Mouse (Mus musculus) mature B cell (primary cell): ENCODE measurements around the gene Myo5a.

ENCODE experiments used
- in situ Hi-C: fragments of 300-500 bp; cut with MboI; formaldehyde crosslinking; loops from 2 replicates; pipeline ENCODE4 v1.14.3; 2019

Myo5a gene

DNA sequence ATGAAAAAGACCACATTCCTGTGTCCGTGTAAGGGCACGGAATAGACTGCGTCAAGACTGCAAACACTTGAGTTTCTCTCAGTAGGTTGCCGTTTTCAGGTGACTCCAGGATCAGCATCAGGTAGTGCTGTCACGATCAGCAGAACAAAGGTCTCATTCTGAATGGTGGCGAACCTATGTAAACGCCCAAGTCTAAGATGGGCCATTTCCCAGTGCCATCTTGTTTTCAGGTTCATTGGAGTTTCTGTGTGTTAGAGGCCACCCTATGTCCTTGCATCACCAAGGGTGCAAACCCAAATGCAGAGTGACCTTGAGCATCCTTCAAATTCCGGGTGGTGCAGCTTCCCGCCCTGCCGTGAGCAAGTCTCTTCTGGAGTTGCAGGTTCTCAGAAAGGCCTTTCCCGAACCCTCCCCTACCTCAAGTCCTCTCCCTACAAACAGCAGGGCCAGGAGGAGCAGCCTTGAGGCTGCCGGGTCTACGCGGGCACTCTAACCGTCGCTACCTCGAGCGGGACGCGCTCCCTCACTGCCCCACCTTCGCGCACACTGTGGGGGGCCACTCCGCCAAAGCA lies at the start of gene Myo5a:
TSS of gene Myo5a (plus strand) at position 559 of the 572 bp plus-strand sequence.
- in situ Hi-C loops: no loop called here

DNA sequence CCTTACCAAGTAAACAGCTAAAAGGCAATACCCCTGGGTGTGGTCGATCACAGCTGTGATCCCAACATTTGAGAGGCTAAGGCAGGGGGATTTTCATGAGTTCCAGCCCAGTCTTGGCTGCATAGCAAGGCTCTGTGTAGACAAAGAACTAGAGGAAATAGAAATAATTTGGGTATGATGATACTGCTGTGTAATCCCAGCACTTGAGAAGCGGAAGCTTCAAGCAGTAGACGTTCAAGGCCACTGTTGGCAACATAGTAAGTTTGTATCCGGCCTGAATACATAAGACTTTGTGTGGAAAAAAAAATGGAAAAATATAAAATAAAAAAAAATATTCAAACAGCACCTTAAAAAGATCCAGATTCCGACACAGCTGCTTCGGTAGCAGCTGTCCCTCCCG lies 48.3 kb upstream of the Myo5a start:
- in situ Hi-C loops: loop anchor here (25.0 kb wide), 1 partner anchor 110 kb away; no protein-coding TSS in a partner anchor

DNA sequence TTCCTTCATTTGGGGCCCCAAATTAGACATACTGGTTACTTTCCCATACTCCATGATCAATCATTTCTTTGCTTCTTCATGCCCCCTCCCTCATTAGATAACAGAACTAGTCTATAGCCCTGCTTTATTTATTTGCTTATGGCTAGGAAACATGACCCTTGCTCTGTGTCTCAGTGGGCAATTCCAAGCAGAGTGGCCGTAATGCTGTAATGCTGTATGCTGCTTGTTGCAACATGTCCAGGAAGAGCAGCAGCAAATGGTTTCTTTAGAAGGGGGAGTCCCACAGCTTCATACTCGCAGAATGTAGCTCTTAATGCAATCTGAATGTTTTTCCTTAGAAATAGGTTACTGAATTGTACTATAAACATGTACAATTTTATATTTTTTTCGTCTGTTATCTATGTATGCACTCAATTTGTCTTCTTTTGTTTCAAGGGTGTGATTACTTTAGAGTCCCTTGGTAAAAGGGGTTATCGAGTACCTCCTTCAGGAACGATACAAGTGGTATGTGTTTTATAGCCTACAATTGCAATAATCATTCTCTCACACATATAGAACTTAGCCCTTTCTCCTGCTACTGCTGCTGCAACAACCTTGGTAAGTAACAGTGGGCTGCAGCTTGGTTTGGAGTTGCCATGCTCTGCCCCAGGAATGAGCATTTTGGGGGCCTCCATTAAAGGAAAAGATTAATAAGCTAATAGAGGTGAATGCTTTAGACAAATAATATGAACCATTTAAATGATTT lies 47.5 kb upstream of the Myo5a start:
- in situ Hi-C loops: loop anchor here (25.0 kb wide), 1 partner anchor 111 kb away; no protein-coding TSS in a partner anchor

DNA sequence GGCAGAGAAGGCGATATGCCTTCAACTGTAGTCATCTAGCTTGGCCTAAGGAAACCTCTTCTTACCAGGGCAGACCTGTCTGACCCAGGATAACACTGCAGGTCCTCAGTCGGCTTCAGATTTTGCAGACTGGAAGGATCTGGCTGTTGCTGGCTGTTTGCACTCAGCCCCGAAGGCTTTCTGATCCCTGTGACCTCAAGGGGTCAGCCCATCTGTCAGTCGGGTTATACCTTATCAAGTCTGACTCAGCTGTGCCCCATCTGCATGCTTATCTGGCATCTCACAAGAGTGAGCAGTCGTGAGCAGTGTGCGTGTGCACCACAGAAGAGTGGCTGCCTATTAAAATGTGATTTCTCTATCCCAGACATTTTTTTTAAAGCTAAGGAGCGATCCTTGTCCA lies 46.7 kb upstream of the Myo5a start:
- in situ Hi-C loops: loop anchor here (25.0 kb wide), 1 partner anchor 112 kb away; no protein-coding TSS in a partner anchor

DNA sequence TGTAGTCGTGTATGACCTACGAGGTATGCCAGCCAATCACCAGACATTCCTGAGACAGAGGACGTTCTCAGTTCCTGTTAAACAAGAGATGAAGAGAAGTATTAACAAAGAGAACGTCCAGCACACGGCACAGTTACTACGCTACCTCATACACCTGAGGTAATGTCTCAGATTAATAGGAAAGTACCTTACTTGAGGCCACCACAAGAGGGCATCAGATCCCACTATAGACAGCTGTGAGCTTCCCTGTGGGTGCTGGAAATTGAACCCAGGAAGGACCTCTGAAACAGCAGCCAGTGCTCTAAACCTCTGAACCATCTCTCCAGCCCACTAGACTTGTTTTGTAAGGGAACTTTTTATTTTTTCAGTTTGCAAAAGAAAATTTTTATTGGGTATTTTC lies 45.1 kb upstream of the Myo5a start:
- in situ Hi-C loops: no loop called here

DNA sequence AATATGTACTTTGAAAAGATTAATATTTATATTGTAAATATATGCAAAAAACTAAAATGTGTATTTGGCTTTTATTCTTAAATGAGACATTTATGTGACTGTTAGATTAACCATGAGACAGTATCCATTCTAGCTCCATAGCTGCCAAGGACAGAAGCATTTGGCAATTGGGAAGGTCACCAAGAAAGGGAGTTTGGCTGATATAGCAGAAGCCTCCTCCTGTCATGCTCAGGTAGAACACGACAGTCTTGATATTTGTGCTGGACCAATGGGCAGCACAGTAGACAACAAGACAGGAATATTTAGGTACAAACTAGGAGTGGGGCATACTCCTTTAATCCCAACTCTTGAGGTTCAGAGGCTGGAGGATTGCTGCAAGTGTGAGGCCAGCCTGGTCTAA lies 38.4 kb upstream of the Myo5a start:
- in situ Hi-C loops: no loop called here

DNA sequence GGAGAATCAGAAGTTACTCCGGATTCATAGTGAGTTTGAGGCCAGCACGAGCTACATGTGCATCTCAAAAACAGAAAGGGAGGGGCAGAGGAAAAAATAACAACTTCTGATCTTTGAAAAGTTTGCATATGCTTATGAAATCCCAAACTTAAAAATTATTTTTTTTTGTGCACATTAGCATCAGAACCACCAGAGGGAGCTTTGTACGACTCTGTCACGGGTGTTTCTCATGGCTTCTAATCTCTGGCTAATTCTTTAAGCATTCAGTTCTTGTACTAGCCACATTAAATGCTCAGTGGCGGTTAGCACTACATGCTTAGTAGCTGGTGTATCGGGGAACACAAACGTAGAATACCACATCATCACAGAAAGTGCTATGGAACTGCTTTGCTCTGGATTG lies 37.7 kb upstream of the Myo5a start:
- in situ Hi-C loops: no loop called here

DNA sequence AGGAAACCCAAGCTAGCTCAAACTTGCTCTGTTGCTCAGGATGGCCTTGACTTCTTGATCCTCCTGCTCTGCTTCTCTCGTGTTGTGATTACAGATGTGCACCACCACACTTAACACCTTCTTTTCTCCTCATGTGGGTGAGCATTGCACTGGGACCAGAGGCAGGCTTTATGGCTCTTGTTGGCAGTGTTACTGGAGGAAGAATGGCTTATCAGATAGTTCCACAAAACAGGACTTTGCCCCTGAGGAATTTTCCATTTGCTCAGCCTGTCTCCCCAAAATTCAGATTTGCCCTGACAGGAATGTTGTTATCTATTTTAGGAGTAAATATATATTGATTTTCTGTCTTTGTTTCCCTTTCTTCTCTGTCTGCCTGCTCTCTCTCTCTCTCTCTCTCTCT lies 36.1 kb upstream of the Myo5a start:
- in situ Hi-C loops: no loop called here

DNA sequence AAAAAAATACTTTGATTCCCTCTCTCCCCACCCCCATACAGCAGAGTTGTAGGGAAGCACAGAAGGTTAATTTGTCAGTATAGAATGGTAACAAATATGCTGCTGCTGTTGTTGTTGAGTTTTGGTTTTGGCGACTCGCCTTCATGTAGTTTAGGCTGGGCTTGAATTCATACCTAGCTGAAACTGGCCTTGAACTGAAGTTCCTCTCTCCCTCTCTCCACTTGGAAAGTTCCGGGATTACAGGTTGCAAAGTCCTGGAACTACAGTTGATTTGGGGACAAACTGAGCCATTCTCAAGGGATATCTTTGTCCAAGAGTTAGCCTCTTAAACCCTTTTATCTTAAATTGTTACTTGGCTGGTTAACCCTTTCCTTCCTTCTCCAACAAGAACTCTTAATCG lies 34.9 kb upstream of the Myo5a start:
- in situ Hi-C loops: no loop called here

DNA sequence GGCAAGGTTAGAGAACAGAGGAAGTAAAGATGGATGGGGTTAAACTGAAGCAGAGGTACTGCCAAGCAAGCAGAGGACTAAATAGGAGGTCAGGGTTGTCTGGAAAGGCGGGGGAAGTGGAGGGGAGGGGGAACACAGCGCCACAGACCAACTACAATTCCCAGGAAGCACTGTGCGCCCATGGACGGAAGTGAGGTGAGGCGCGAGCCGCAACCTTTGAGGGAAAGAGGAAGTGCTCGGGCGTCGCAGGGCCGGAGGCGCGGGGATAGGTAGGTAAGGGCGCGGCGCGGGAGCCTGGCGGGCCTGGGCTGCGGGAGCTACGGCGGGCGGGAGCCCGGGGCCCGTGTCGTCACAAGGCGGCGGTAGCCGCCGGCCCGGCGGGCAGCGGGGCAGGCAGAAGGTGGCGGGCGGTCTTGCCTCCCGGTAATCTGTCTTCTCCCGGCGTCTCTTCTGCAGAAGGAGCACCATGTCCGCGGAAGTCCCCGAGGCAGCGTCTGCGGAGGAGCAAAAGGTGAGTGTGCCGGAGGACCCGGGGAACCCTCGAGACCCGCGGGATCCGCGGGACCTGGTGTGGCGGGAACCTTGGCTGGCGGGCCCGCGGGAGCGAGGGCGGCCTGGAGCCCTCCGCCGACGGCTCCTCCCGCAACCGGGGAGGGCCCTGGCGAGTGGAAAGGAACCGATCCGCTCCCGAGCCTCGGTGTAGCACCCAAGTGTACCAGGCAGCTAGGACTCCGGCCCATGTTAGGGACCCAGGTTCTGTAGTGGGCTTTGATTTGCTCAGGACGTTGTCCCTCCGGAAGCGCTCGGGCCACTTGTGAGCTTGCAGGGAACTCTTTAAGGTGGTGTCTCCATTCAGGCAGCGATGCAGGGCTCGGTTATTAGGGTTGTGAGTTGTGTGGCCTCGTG lies 33.1 kb upstream of the Myo5a start, which contains the start of gene Arpp19:
TSS of gene Arpp19 (plus strand) at position 164 of the 906 bp plus-strand sequence.
- in situ Hi-C loops: no loop called here

DNA sequence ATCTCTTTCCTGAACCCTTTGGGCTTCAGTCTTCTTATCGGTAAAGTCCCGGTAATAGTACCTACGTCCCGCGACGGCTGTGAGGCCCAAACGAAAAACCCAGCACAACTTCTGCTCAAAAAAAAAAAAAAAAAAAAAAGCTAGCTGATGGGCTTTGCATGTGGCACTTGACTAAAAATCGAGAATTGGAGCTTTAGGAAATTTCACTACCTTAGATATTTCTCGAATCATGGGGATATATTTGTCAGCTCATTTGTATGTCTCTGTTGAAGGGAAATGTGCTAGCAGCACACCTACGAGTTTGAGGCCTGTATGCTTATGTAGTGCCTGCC lies 32.5 kb upstream of the Myo5a start:
- in situ Hi-C loops: no loop called here

DNA sequence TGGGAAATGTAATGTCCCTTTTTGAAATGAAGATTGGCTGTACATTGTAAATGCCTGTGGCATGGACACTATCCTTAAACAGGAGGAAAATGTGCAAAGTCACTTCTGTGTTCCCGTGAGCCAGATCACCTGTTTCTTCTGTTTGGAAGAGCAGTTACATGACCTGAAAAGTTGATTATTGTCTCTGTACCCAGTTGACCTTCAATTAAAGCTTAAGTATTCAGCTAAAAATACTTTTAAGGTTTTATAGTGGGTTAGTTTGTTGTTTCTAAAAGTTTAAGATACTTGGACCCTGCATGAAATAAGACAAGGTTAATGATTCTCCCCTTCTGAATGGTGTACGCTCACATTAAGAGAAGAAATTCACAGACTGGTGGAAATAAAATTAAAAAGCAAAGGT lies 30.2 kb upstream of the Myo5a start:
- in situ Hi-C loops: no loop called here

DNA sequence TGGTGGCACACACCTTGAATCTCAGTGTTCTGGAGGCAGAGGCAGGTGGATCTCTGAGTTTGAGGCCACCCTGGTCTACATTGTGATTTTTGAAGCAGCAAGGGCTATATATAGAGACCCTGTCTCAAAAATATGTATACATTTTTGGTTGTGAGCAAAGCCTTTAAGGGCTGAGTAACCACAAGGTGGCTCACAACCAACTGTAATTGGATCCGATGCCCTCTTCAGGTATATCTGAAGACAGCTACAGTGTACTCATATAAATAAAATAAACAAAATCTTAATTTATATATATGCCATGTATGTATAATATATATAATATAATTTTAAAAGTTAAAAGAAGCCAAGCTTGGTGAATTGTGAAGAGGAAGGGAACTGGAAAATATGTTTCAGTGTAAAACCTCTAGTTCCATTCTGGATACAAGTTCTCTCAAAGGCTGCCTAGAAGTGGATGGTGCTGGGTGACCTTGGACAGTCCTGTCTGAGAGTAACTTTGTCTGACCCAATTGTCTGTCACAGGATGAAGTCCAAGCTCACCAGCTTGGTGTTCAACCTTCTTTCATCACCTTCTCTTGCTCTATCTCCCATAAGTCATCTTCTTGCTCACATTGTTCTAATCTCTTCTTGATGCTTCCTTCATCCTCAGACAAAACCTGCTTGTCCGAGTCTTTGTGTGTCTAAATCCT lies 28.8 kb upstream of the Myo5a start:
- in situ Hi-C loops: no loop called here

DNA sequence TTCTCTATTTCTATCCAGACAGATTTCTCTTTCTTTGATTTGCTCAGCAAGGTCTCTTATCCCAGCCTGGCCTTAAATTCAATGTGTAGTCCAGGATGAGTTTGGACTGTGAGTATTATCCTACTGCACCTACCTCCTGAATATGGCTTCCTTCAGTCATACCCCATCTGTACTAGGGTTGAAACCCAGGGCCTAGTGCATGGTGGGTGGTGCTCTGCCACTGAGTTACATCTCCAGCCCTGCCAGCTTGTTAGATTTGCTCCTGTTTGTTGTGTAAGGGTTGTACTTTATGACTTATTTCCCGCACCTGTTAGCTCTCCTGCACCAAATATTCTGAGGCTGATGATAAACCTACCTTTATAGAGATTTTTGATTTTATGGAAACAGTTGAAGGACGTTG lies 27.6 kb upstream of the Myo5a start:
- in situ Hi-C loops: no loop called here

DNA sequence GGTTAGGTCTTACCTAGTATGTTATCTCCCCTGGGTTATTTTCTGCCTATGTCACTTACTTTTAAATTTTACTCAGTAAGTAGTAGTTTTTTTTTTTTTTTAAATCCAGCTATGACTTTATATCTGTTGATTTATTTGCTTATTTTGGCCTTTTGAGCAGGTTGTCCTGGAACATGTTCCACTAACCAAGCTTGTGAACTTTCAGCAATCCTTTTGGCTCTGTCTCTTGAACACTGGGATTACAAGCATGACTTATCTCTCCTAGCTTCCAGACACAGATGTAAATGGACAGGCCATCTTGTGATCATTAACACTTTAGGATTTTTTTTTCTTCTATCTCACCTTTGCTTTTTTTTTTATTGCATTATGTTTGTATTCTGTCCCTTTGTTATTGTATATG lies 23.7 kb upstream of the Myo5a start:
- in situ Hi-C loops: no loop called here

DNA sequence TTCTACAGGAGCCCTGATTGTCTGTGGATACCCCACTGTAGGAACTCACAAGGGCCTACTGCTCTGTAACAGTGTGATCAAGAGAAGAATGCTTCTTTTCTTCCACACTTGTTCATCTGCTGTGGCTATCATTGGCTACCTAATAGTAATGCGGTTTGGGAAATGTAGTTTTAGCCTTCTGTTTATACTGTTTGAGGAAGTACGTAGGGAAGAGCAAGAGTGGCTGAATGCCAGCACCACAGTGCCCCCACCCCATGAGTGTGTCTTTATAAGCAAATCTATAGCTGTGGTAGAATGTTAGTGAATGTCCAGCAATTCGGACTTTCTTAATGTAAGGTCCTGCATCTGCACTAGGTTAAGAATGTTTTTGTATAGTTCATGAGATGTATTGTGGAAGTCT lies 21.7 kb upstream of the Myo5a start:
- in situ Hi-C loops: no loop called here

DNA sequence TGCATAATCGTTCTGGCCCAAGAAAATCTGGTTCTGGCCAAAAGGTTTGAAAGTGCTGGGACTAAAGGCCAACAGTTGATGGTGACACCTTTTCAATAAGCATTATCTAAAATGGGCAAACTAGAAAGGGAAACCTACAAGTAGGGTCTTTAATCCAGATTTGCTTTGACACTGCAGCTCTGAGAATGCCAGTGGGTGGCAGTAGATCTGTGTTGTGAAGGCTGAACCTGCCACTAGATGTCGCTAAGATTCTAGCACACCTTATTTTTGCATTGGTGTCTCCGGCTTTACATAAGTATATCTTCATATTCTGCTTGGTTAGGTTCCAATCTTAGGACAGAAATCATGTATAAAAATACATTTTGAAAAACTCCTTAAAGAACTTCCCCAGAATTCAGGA lies 20.8 kb upstream of the Myo5a start:
- in situ Hi-C loops: no loop called here

DNA sequence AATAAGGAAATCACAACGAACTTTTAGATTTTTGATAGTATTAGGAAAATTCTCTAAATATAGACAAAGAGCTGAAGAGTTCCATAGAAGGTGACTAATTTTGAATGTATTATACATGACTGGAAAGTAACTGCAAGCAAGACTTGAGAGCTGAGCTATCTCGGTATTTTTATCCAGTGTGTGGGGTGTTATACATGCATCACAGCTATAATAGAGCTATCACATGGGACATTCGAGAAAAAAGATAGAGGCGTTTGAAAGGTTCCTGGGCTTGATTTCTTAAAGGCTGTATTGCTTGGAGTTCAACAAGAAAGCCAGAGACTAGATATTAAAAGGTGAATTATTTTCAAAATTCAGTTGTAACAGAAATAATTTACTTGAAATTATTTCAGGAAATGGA lies 19.0 kb upstream of the Myo5a start:
- in situ Hi-C loops: no loop called here

DNA sequence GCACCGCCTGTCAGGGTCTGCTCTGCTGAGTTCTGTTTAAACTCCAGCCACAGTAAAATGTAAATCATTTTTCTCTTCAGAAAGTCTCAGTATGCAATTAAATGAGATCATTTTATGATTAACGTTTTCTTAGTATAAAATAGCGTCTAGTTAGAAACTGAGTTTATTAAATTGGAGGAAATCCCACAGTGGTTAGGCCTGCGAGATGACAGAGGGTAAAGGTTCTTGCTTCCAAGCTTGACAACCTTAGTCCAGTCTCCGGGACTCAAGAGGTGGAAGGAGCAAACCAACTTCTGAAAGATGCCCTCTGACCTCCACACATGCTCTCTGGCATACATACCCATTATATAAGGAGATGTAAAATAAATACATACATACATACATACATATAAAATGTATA lies 15.8 kb upstream of the Myo5a start:
- in situ Hi-C loops: no loop called here

DNA sequence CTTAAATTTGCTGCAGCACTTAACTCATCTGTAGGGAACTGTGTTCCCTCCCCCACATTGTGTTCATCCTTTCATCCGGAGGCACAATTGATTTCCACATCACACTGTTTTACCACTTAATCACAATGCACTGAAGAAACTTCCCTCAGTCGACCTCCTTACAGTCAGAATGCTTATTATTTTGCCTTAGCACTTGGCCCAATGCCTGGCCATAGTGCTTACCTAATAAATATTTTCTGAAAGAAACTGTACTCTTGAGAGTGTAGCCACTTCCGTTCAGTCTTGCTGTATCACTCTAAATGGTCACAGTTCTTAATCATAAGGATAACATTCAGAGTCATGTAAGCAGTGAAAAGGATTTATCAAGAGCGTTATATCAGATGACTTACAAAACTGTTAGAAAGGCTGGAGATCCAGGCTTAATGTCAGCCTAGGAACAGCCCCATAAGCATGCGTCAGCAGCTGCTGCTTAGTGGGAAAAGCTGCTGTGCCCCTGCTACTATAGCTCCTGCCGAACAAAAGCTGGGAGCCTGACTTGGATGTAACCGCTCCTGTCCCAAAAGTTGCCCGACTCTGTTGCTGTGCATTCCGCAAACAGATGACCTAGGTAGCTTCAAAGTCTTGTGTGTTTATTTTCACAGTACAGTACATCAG lies 6.0 kb upstream of the Myo5a start:
- in situ Hi-C loops: no loop called here

DNA sequence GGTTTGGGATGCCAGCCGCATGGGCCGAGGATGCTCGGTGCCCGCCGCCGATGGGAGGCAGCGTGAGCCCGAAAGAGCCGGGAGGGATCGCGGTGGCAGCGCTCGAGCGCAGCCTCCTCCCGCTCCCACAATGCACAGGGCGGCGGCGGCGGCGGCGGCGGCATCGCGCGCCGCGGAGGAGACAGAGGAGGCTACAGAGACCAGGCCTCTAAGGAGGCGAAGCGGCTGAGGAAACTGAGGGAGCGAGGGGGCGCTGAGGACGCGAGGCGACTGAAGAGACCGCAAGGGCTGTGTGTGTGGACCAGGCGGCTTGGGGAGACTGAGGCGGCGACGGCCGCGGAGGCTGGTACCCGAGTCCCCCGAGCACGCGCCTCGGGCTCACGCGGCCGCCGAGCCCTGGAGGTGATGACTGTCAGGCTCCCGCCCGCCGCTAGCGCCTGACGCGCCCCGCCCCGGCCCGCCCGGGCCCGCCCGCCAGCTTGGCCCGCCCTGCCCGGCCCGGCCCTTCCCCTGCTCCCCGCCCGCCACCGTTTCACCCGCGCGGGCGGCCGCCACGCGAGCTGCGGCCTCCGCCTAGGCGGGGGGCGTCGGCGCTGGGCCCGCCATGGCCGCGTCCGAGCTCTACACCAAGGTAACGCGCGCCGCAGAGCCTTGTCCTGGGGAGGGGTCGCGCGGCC lies 352 bp downstream of the Myo5a start:
- in situ Hi-C loops: no loop called here
